Mouse (Mus musculus) Patski (cell line): Measurements from ENCODE around the gene Gm11938. TPM values are rescaled to one million over a fixed set of nuclear protein-coding genes. Genes with fewer than 3 reads are reported as not detected.
"Not testable (repeated sequence)": the region's sequence is repeated elsewhere in the genome, so short reads cannot be mapped to it uniquely, and the experiment has no call there.

Experiments
- ATAC-seq: fragments of 100-300 bp; one replicate; pipeline ENCODE4 v1.8.0; 2021
- CTCF ChIA-PET: fragments of 350-600 bp; sonication (Branson Sonifier 250); formaldehyde crosslinking; loops from one replicate; lab custom pipeline; 2022; ENCODE audit warnings: inconsistent platforms; lab: Charles Lee
- POLR2A ChIA-PET: fragments of 350-600 bp; sonication (Branson Sonifier 250); formaldehyde crosslinking; loops from one replicate; lab custom pipeline; 2022; ENCODE audit warnings: antibody characterized with exemption, inconsistent platforms; lab: Charles Lee
- DNase-seq: peaks from one replicate; pipeline ENCODE4 v3.0.0-alpha.2; 2011; ENCODE audit warnings: low read depth, low spot score
- H3K27me3 ChIP-seq: fragments of 371-371 bp; one replicate; pipeline ENCODE4 v1.5.1; 2021
- CTCF ChIP-seq: fragments of 100-300 bp; IDR thresholded peaks from one replicate; pipeline ENCODE4 v1.5.1; 2021
- in situ Hi-C: fragments of 300-500 bp; cut with MboI; formaldehyde crosslinking; loops from 3 replicates; pipeline ENCODE4 v1.11.1; 2018; ENCODE audit warnings: low pct_unique_long_range_greater_than_20kb, mixed read lengths
- polyA plus RNA-seq: library from polyadenylated mRNA; unstranded; gene quantifications from one replicate; pipeline ENCODE4 v1.2.3, GENCODE M21; 2021

Gm11938 gene
- polyA plus RNA-seq, 1 experiment from 2014 or later: not detected

DNA sequence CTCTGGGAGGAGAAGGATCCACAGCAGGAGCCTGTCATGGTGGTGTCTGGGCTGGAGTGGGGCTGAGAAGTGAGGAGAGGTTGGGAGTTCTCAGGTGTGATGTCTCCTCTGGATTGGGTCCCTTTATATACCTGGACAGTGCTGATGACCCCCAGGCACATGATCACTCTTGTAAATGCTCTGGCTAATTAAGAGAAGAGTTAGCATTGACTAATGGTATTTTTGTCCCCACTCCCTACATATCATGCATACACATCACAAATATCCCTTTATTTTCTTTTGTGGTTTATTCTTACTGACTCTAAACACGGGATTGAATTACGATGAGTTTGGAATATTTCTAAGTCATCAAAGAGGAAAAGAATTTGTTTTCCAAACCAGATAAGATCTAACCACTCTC is 17.2 kb upstream of the Gm11938 start, which contains the start of gene Gm11562:
Gene Gm11562, minus strand, starts transcription at position 101 of the 400 bp plus-strand sequence.
- ChIA-PET POLR2A (no interaction called here), CTCF (interaction anchor here (1.0 kb wide), 1 partner anchor 41 kb away, joined by 3 read pairs; no protein-coding TSS in a partner anchor)
- in situ Hi-C loops: no loop called here
- no peaks in the 10 kb centered on the region for H3K27me3 ChIP-seq
- ATAC-seq: peak; percentile 17
- TF ChIP-seq CTCF: no peak
- DNase-seq: no peak

- no peak for DNase-seq
- no peak for TF ChIP-seq CTCF
- CTCF ChIA-PET: no interaction called here
Measured at GRCm38 (mm10) chr11:99614796-99615363, 11.8 kb upstream of the Gm11938 start, which contains the start of gene Krtap2-4. Gene Krtap2-4 (minus strand): TSS chr11:99614846.

DNA sequence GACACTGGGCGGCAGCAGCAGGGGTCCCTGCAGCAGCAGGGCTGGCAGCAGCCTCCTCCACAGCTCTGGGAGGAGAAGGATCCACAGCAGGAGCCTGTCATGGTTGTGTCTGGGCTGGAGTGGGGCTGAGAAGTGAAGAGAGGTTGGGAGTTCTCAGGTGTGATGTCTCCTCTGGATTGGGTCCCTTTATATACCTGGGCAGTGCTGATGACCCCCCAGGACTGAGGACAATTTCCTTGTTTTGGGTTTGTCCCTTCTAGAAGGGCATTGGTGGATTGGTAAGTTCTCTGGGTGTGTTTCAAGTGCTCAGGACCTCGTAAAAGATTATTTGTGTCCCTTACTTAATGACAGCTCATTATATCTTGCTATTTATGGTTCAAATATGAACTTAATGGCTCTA is 7.0 kb upstream of the Gm11938 start, which contains the start of gene Gm11937:
Gene Gm11937, minus strand, starts transcription at position 101 of the 400 bp plus-strand sequence.
- POLR2A ChIA-PET, in situ Hi-C loops, ATAC-seq, DNase-seq, CTCF ChIA-PET, H3K27me3 ChIP-seq: not testable (repeated sequence)

More at GRCm38 (mm10) chr11:99614796-99615363, 11.8 kb upstream of the Gm11938 start, which contains the start of gene Krtap2-4:
- no peak for ATAC-seq
- in situ Hi-C loops: no loop called here
- POLR2A ChIA-PET: no interaction called here
- H3K27me3 ChIP-seq: no peaks in the 10 kb centered on the region

GRCm38 (mm10) chr11:99609126-99609525 is 6.0 kb upstream of the Gm11938 start:
- ATAC-seq: no peak
- in situ Hi-C loops: no loop called here
- no peaks in the 10 kb centered on the region for H3K27me3 ChIP-seq
- POLR2A ChIA-PET: no interaction called here
- CTCF ChIA-PET: no interaction called here
- TF ChIP-seq CTCF: no peak
- no peak for DNase-seq

DNA sequence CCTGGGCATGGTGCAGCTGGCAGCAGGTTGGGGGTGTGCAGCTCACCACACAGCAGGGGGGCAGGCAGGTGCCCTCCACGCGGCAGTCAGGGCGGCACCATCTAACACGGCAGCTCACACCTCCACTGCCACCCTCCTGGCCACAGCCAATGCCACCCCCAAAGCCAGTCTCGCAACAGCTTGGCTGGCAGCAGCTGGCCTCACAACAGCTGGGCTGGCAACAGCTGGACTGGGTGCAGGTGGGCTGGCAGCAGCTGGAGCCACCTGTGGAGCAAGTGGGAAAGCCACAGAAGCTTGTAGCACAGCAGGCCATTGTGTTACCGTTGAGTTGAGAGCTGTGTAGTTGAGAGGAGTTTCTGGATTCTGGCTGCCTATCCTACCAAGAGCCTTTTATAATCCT is 5.4 kb downstream of the Gm11938 start, which contains the start of gene Krtap9-3:
Gene Krtap9-3, minus strand, starts transcription at position 364 of the 400 bp plus-strand sequence.
- ATAC-seq, CTCF ChIA-PET, H3K27me3 ChIP-seq, in situ Hi-C loops, DNase-seq, POLR2A ChIA-PET: not testable (repeated sequence)

- DNase-seq (no peak), ATAC-seq (no peak)
- no peaks in the 10 kb centered on the region for H3K27me3 ChIP-seq
- POLR2A ChIA-PET: no interaction called here
- CTCF ChIA-PET: no interaction called here
- no peak for TF ChIP-seq CTCF
- in situ Hi-C loops: no loop called here
Measured at GRCm38 (mm10) chr11:99590981-99591380, 12.1 kb downstream of the Gm11938 start, which contains the start of gene Krtap1-3. Gene Krtap1-3 (minus strand): TSS chr11:99591339.

GRCm38 (mm10) chr11:99585096-99585495 is 18.0 kb downstream of the Gm11938 start:
- no peak for ATAC-seq
- in situ Hi-C loops: loop anchor here (10.0 kb wide), 1 partner anchor 180 kb away; no protein-coding TSS in a partner anchor
- CTCF ChIA-PET: no interaction called here
- POLR2A ChIA-PET: no interaction called here
- H3K27me3 ChIP-seq: no peaks in the 10 kb centered on the region
- no peak for DNase-seq
- no peak for TF ChIP-seq CTCF

DNA sequence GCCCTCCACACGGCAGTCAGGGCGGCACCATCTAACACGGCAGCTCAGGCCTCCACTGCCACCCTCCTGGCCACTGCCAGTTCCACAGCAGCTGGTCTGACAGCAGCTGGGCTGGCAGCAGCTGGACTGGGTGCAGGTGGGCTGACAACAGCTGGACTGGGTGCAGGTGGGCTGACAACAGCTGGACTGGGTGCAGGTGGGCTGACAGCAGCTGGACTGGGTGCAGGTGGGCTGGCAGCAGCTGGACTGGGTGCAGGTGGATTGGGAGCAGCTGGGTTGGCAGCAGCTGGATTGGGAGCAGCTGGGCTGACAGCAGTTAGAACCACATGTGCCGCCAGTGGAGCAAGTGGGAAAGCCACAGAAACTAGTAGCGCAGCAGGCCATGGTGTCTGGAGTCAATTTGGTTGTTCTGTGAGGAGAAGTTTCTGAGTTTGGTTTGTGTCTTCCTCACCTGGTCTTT is 19.8 kb downstream of the Gm11938 start, which contains the start of gene Krtap1-4:
Gene Krtap1-4, minus strand, starts transcription at position 410 of the 460 bp plus-strand sequence.
- POLR2A ChIA-PET: no interaction called here
- no peaks in the 10 kb centered on the region for H3K27me3 ChIP-seq
- no peak for ATAC-seq
- CTCF ChIA-PET: interaction anchor here (2.3 kb wide), 1 partner anchor 10 kb away, joined by 6 read pairs; no protein-coding TSS in a partner anchor
- DNase-seq: no peak
- TF ChIP-seq CTCF: no peak
- in situ Hi-C loops: loop anchor here (10.0 kb wide), 1 partner anchor 182 kb away; no protein-coding TSS in a partner anchor

- CTCF ChIA-PET: interaction anchor here (1.1 to 2.3 kb wide), 2 partner anchors 8 to 32 kb away, joined by 3 to 6 read pairs; no protein-coding TSS in a partner anchor
- in situ Hi-C loops: loop anchor here (10.0 kb wide), 1 partner anchor 183 kb away; no protein-coding TSS in a partner anchor
- ATAC-seq (peak; percentile 74), DNase-seq (no peak)
- no peaks in the 10 kb centered on the region for H3K27me3 ChIP-seq
- POLR2A ChIA-PET: no interaction called here
- TF ChIP-seq CTCF: no peak
Measured at GRCm38 (mm10) chr11:99581564-99581963, 21.5 kb downstream of the Gm11938 start.

DNA sequence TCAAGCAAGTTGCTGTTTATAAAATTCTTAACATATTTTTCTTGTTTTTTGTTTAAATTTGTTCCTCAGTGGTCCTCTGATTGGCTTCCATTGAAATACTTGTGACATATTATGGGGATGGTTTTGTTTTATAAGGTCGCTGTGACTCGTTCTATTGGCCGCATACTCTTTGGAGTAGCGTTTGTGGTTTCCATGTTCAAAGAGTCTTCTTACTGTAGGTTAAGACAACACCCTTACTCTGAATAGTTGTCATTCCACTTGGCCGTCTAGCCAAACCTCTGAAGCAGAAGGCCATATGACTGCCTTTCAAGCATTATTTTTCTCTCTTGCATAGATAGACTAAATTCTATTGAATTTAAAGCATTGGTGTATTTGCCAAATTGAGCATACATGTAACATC is 22.1 kb downstream of the Gm11938 start:
- DNase-seq: no peak
- H3K27me3 ChIP-seq: no peaks in the 10 kb centered on the region
- CTCF ChIA-PET: interaction anchor here (2.3 kb wide), 1 partner anchor 7 kb away, joined by 6 read pairs; no protein-coding TSS in a partner anchor
- in situ Hi-C loops: loop anchor here (10.0 kb wide), 1 partner anchor 184 kb away; no protein-coding TSS in a partner anchor
- POLR2A ChIA-PET: no interaction called here
- no peak for TF ChIP-seq CTCF
- no peak for ATAC-seq

DNA sequence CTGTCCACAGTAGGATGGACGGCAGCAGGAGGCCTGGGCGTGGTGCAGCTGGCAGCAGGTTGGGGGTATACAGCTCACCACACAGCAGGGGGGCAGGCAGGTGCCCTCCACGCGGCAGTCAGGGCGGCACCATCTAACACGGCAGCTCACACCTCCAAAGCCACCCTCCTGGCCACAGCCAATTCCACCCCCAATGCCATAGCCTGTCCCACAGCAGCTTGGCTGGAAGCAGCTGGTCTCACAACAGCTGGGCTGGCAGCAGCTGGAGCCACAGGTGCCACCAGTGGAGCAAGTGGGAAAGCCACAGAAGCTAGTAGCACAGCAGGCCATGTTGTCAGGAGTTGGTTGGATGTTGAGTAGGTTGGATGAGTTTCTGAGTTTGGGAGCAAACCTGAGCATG is 22.5 kb downstream of the Gm11938 start, which contains the start of gene Krtap1-5:
Gene Krtap1-5, minus strand, starts transcription at position 381 of the 400 bp plus-strand sequence.
- ATAC-seq (no peak), DNase-seq (no peak)
- in situ Hi-C loops: loop anchor here (10.0 kb wide), 1 partner anchor 184 kb away; no protein-coding TSS in a partner anchor
- ChIA-PET POLR2A (no interaction called here), CTCF (no interaction called here)
- H3K27me3 ChIP-seq: no peaks in the 10 kb centered on the region
- TF ChIP-seq CTCF: no peak
